Mouse (Mus musculus): Measurements from ENCODE around the gene Slc23a2.

The Slc23a2 gene

GRCm38 (mm10) chr2:132102505-132103130 lies 42.3 kb downstream of the Slc23a2 start:
- DNase-seq (ENCODE audit: extremely low spot score, low read depth, low spot score), result no peak

GRCm38 (mm10) chr2:132098942-132099672 lies 45.8 kb downstream of the Slc23a2 start:
- DNase-seq (ENCODE audit: extremely low spot score, low read depth, low spot score), result no peak

- no peak for DNase-seq (ENCODE audit: extremely low spot score, low read depth, low spot score)
These were observed 46.5 kb downstream of the Slc23a2 start for GRCm38 (mm10) chr2:132098365-132098764.

GRCm38 (mm10) chr2:132096582-132096981 lies 48.3 kb downstream of the Slc23a2 start:
- DNase-seq (ENCODE audit: extremely low spot score, low read depth, low spot score), result no peak

- no peak for DNase-seq (ENCODE audit: extremely low spot score, low read depth, low spot score)
These were observed 49.1 kb downstream of the Slc23a2 start for GRCm38 (mm10) chr2:132095821-132096220.

GRCm38 (mm10) chr2:132094441-132095230 lies 50.3 kb downstream of the Slc23a2 start:
- DNase-seq (ENCODE audit: extremely low spot score, low read depth, low spot score), result no peak

- no peak for DNase-seq (ENCODE audit: extremely low spot score, low read depth, low spot score)
These were observed 51.2 kb downstream of the Slc23a2 start for GRCm38 (mm10) chr2:132093739-132094138.

GRCm38 (mm10) chr2:132093298-132093697 lies 51.6 kb downstream of the Slc23a2 start:
- DNase-seq (ENCODE audit: extremely low spot score, low read depth, low spot score), result no peak

GRCm38 (mm10) chr2:132092722-132093121 lies 52.2 kb downstream of the Slc23a2 start:
- DNase-seq (ENCODE audit: extremely low spot score, low read depth, low spot score), result no peak

GRCm38 (mm10) chr2:132091749-132092148 lies 53.2 kb downstream of the Slc23a2 start:
- no peak for DNase-seq (ENCODE audit: extremely low spot score, low read depth, low spot score)

GRCm38 (mm10) chr2:132084813-132085212 lies 60.1 kb downstream of the Slc23a2 start:
- no peak for DNase-seq (ENCODE audit: extremely low spot score, low read depth, low spot score)

- DNase-seq (ENCODE audit: extremely low spot score, low read depth, low spot score), result no peak
These were observed 60.5 kb downstream of the Slc23a2 start for GRCm38 (mm10) chr2:132084396-132084795.

- no peak for DNase-seq (ENCODE audit: extremely low spot score, low read depth, low spot score)
These were observed 65.8 kb downstream of the Slc23a2 start for GRCm38 (mm10) chr2:132079139-132079538.

- no peak for DNase-seq (ENCODE audit: extremely low spot score, low read depth, low spot score)
These were observed 71.9 kb downstream of the Slc23a2 start for GRCm38 (mm10) chr2:132073052-132073451.

- no peak for DNase-seq (ENCODE audit: extremely low spot score, low read depth, low spot score)
These were observed 74.7 kb downstream of the Slc23a2 start for GRCm38 (mm10) chr2:132069985-132070735.

- no peak for DNase-seq (ENCODE audit: extremely low spot score, low read depth, low spot score)
These were observed 80.6 kb downstream of the Slc23a2 start for GRCm38 (mm10) chr2:132064185-132064831.

GRCm38 (mm10) chr2:132063776-132064175 lies 81.1 kb downstream of the Slc23a2 start:
- DNase-seq (ENCODE audit: extremely low spot score, low read depth, low spot score), result no peak

- no peak for DNase-seq (ENCODE audit: extremely low spot score, low read depth, low spot score)
These were observed 83.0 kb downstream of the Slc23a2 start for GRCm38 (mm10) chr2:132061884-132062283.

- no peak for DNase-seq (ENCODE audit: extremely low spot score, low read depth, low spot score)
These were observed 85.0 kb downstream of the Slc23a2 start for GRCm38 (mm10) chr2:132059919-132060318.

- no peak for DNase-seq (ENCODE audit: extremely low spot score, low read depth, low spot score)
These were observed 89.6 kb downstream of the Slc23a2 start for GRCm38 (mm10) chr2:132055349-132055753.

- DNase-seq (ENCODE audit: extremely low spot score, low read depth, low spot score), result no peak
These were observed 91.1 kb downstream of the Slc23a2 start for GRCm38 (mm10) chr2:132053824-132054223.

All from hindlimb bud, embryonic 11.5 days (tissue).